Mouse (Mus musculus) gastrocnemius, postnatal 4 days (tissue): Measurements from ENCODE around the gene Calcrl. TPM values are rescaled to one million over a fixed set of nuclear protein-coding genes. Genes with fewer than 3 reads are reported as not detected.

Experiments used
- DNase-seq, 2 experiments: peaks; one replicate each; pipeline ENCODE4 v3.0.0; 2021 to 2022; ENCODE audit warnings: low spot score in 2 of 2, mixed read lengths in 2 of 2
- long read RNA-seq, 2 experiments: library from polyadenylated mRNA; stranded (forward); transcript quantifications; one replicate each; pipeline ENCODE4 v2.0.0; 2021
- total RNA-seq, 2 experiments: library from RNA; stranded (reverse); gene quantifications; 2 replicates each; pipeline ENCODE4 v1.2.3; 2021

Calcrl gene
- 10 to 100 TPM; 44.7 to 47.7 TPM for total RNA-seq
- long read RNA-seq, experiment 1, partial matches to known transcripts = 0 of 2 reads
- long read RNA-seq, experiment 1, other reads (novel, unspliced or antisense) = 2 of 2 reads
- long read RNA-seq, experiment 2, partial matches to known transcripts = 1 of 6 reads
- long read RNA-seq, experiment 2, other reads (novel, unspliced or antisense) = 5 of 6 reads

DNA sequence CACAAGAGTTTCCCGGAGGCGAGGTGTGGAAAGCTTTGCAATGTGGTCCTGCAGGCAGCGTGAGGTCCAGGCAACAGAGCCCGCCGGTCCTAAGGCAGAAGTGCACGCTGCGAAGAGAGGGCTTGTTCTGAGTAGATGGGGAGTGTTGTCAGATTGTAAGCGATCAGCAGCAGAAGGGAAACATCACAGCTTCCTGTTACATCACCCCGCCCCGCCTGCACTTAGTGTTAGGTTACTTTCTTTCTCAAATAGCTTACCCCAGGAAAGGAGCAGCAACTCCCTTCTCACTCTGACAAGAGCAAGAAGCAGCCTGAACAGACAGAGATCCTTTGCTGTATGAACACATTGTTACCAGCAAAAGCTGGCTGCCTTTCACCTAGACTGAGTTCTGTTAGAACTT lies at the start of gene Calcrl:
Gene Calcrl, minus strand, starts transcription at position 274 of the 400 bp plus-strand sequence.
- DNase-seq = peak; percentile 43 to 68

- no peak for DNase-seq
Observed at GRCm38 (mm10) chr2:84474651-84475050, 49.4 kb upstream of the Calcrl start.

DNA sequence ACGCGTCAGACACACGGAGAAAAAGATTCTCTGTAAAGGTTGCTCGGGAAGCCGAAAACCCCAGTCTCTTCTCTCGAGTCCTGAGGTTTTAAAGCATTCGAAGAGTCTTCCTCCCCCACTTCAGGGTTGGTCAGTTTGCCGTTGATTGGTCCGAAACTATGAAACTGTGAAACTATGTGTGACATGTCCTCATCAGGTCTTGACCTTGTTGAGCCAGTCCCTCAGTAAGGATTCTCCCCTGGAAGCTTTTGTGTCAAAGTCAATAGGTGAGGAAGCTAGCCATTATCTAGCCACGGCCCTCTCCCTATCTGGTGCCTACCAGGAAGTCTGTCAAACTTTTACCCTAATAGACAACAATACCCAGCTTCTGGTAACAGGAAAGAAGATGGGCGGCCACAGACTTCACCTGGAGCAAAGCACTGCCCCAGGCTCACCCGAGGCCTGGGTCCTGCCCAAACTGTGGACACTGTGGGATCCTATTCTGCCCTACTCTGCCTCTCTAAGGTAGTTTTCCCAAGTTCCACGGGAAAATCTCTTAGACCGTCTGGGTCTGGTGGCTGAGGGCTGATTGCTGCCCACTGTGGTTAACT lies 48.8 kb upstream of the Calcrl start:
- no peak for DNase-seq

- no peak for DNase-seq
Observed at GRCm38 (mm10) chr2:84467391-84467790, 42.2 kb upstream of the Calcrl start.

DNA sequence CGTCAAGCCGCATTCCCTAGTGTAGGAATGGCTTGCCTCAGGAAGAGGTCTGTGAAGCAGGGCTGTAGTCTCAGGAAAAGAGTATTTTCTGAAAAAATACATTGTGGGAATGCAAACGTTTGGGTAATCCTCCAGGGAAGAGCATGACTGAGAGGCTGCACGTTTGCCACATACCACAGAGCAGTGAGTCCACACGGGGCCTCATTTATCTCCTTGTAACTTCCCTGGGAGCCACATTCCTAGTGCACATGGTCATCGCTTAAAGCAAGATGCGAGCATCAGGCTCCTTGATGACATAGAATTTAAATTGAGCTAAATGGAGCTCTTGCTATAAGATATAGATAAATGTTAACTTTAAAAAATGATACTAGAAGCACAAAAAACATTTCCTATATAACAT lies 39.7 kb upstream of the Calcrl start:
- DNase-seq = no peak

- no peak for DNase-seq
Observed at GRCm38 (mm10) chr2:84462411-84462810, 37.2 kb upstream of the Calcrl start.

DNA sequence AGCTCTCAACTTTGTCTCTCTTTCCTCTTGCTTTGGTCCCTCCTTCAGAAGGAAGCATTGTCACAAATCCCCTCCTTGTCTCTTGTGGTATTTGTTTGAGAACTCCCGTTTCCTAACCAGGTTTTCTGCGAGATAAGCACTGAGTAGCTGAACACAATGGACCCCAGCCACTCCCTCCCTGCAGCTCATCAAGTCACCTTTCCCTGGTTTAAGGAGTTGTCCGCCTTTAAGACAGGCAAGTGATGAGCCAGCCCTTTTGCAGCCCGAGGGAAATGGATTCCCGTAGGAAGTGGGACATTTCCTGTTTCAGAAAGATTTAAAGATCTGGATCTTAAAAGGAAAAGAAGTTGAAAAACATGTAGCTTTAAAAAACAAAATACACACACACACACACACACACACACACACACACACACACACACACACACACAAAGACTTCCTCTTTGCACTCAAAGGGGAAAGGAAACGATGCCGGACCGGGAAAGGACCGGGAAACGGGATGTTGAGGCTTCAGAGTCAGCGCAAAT lies 34.5 kb upstream of the Calcrl start:
- DNase-seq = no peak

DNA sequence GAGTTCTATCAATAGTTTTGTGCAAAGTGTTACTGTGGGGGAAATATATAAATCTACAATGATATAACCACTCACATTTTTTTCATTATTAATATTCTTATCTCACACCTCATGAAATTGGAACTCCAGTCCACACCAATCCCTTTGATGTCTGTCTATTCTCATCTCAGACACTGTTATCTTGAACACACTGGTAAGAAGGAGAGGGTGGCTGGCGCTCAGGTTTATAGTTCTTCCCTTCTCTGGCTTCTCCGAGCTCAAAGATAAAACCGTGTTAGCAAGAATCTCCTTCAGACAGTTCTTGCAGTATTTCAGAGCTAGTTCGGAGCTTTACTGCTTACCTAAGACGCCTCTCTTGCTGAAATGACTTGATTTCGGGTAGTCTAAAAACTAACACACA lies 32.0 kb upstream of the Calcrl start:
- no peak for DNase-seq

- no peak for DNase-seq
Observed at GRCm38 (mm10) chr2:84455236-84455799, 30.1 kb upstream of the Calcrl start.

DNA sequence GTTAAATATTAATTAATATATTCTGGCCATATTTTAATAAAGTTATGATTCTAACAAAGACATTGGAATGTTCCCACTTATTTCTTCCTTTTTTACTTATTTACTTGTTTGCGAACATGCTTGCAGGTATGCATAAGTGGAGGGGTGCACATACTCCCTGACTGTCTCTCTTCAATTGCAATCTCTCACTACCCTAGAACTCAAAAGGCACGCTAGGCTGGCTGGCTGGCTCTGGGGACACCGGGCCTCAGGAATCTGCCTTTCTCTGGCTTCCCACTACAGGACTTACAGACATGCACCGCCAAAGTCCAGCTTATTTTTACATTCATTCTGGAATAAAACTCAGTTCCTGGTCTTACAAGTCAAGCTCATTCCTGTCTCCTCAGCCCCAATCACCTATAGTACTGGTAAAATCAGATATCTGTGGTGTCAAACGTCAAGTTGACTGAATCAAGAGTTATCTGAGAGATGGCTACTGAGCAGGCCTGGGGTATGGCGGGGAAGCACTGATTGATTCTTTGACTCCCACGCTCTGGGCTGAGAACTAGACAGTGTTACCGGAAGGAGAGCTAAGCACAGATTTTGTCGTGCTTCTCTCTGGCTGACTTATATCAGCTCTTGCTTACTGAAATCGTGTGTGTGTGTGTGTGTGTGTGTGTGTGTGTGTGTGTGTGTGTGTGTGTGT lies 29.5 kb upstream of the Calcrl start:
- DNase-seq = no peak

GRCm38 (mm10) chr2:84454051-84454450 lies 28.8 kb upstream of the Calcrl start:
- DNase-seq = no peak

GRCm38 (mm10) chr2:84445499-84445898 lies 20.3 kb upstream of the Calcrl start:
- DNase-seq = no peak

DNA sequence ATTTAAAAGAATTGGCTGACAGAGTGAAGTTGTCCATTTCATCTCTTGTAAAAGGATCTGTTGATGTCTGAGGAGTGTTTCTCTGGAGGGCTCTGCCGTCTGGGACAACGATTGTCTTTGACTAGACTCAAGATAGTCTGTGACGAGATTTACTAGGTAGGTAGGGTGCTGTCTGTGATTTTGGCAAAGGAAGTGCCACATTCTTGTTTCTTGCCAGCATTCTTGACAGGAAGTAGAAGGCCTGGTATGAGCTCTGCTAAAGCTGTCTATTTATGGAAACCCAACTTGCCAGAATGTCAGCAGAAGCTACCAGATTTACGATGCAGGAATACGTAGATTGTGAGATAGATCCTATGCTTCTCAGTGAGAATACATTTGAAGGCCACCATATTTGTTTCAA lies 16.7 kb upstream of the Calcrl start:
- DNase-seq = no peak

DNA sequence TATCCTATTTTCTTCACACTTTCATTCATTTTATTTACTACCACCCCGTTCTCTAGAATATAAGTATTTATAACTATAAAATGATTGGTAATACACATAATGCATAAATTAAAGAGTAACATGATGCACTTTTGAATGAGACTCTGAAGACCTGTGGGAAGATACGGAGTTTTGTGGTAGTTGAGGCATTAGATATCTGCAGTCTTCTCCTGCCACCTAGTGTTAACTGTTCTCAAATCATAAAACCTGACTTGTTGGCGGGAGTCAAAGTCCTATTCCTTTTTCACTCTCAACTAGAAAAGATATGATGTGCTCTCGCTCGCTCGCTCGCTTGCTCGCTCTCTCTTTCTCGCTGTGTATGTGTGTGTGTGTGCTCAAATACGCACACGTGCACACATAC lies 4.5 kb upstream of the Calcrl start:
- no peak for DNase-seq

DNA sequence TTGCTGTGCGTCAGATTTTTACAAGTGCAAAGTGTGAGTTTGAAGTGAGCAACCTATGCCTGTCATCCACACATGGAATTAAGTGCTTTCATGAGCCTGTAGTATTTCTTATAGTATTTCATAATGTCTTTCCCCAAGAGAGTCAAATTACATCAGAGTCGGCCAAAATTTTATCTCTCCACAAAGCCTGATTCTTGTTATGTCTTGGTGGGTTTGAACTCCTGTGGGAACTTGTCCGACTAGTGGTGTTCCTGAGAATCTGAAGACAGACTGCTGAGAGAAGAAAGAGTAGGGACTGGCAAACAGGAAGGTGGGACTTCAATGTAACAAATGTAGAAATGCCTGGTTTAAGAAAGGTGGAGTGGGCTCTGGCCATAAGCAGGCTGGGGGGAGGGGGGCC lies 3.6 kb upstream of the Calcrl start:
- DNase-seq = no peak

- DNase-seq = no peak
Observed at GRCm38 (mm10) chr2:84426531-84426930, 1.3 kb upstream of the Calcrl start.

DNA sequence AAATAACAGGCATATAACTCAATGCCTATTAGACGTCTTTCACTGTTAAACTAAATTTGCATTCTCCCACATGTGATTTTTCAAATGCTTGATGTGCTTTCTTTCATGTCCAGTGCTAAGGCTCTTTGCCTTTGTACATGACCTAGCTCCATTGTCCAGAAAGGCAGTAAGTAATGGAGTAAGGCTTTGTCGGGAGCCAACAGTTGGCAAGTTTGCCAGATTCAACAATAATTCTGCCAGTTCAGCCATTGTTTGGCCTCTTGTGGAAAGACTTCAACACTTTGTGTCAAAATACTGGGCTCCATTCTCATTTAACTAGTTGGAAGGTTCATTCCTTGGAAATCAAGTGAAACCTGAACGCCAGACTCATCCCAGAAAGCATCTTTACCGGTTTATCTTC lies 8.7 kb downstream of the Calcrl start:
- no peak for DNase-seq

DNA sequence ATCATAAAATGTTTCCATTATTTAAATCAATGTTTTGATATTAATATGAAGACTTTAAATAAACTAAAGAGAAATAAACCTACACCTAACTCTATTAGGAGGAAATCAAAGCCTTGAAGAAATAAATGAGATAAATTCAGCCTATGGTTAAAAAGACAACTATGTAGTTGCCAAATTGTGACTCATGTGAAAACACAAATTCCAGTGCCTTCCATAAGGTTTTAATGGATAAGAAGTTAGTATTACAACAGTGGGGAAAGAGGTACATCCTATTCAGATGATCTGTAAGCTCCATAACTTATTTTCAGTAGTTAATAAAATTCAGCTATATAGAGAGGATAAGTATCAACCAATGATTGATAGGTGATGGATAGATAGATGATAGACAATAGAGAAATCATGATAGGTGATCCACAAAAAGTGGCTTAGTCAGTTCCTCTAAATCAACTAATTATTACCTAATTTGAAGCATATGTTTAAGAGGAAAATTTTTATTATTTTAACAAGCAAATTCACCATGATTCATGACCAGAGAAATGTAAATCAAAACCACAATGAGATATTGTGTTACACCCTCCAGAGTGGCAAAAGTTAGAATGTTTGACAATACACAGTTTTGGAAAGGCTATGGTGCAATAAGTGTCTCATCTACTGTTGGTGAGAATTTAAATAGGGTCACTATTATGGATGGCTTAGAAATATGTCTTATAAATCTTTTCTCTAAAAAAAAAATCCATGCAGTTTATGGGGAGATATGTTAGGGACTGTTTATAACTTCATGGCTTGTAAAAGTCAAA lies 15.2 kb downstream of the Calcrl start:
- no peak for DNase-seq

- DNase-seq = no peak
Observed at GRCm38 (mm10) chr2:84404834-84405233, 20.4 kb downstream of the Calcrl start.

GRCm38 (mm10) chr2:84402713-84403112 lies 22.5 kb downstream of the Calcrl start:
- no peak for DNase-seq

GRCm38 (mm10) chr2:84396557-84396956 lies 28.7 kb downstream of the Calcrl start:
- no peak for DNase-seq
